Mouse (Mus musculus): ENCODE results near the gene Wnk2.

GRCm38 (mm10) chr13:49183161-49183560, 35.3 kb upstream of the Wnk2 start:
- no peak for TF ChIP-seq EP300 (IDR thresholded peaks at IDR 0.05)
- no peak for TF ChIP-seq CTCF (IDR thresholded peaks at IDR 0.05)

All from lung, postnatal 0 days (tissue).